In genomic region chr10:82779831-82780230, GRCm38 (mm10) we compare ENCODE assay signal across 25 mouse cellular contexts. TPM values are rescaled to one million over a fixed set of nuclear protein-coding genes. Genes with fewer than 3 reads are reported as not detected.
DNase-seq lines count a peak whose midpoint lies in the region; ATAC-seq lines count a peak whose summit lies in the region.
"Had no signal": no experiment of that assay in that cellular context is flagged by ENCODE, and none has a peak within 500 bp of the region (broad histone marks: within the 10 kb centered on the region; RNA-seq: fewer than 3 reads in every experiment).

No protein-coding gene starts in this region.

- H3K27ac ChIP-seq in liver, embryonic 13.5 days = peak overlapping the region; percentile 29; the same call in 1 of the 2 replicates
- H3K27ac ChIP-seq: embryonic facial prominence, embryonic 10.5 days; embryonic facial prominence, embryonic 13.5 days; forebrain, embryonic 12.5 days; forebrain, embryonic 15.5 days; hindbrain, embryonic 10.5 days; hindbrain, embryonic 13.5 days; intestine, embryonic 15.5 days had no signal

- 96% methylated on average over 14 of the region's 14 CpGs for WGBS in liver, embryonic 13.5 days (ENCODE audit: insufficient replicate concordance)

- no peak overlapping the region for H3K9ac ChIP-seq in liver, embryonic 13.5 days
- H3K9ac ChIP-seq: embryonic facial prominence, embryonic 13.5 days; forebrain, embryonic 12.5 days; forebrain, embryonic 15.5 days; hindbrain, embryonic 13.5 days; intestine, embryonic 15.5 days had no signal

- peaks cover 10% of the 10 kb centered on the region; the same call in 1 of the 2 replicates for H3K27me3 ChIP-seq in liver, embryonic 13.5 days
- H3K27me3 ChIP-seq in megakaryocyte, embryonic 14.5 days (replicated peaks) = peaks cover 4% of the 10 kb centered on the region
- H3K27me3 ChIP-seq: embryonic facial prominence, embryonic 13.5 days; forebrain, embryonic 12.5 days; forebrain, embryonic 15.5 days; hindbrain, embryonic 13.5 days; intestine, embryonic 15.5 days had no signal

- H3K36me3 ChIP-seq in liver, embryonic 13.5 days = no peaks in the 10 kb centered on the region
- H3K36me3 ChIP-seq in megakaryocyte, embryonic 14.5 days (replicated peaks; ENCODE audit: low read length) = no peaks in the 10 kb centered on the region
- H3K36me3 ChIP-seq: embryonic facial prominence, embryonic 10.5 days; embryonic facial prominence, embryonic 13.5 days; forebrain, embryonic 12.5 days; forebrain, embryonic 15.5 days; G1E; hindbrain, embryonic 10.5 days; hindbrain, embryonic 13.5 days; intestine, embryonic 15.5 days had no signal

- H3K4me3 ChIP-seq in liver, embryonic 13.5 days (replicated peaks) = no peak overlapping the region
- peak overlapping the region; percentile 29 for H3K4me3 ChIP-seq in megakaryocyte, embryonic 14.5 days (replicated peaks)
- H3K4me3 ChIP-seq: embryonic facial prominence, embryonic 10.5 days; embryonic facial prominence, embryonic 13.5 days; erythroblast, embryonic 14.5 days; forebrain, embryonic 12.5 days; forebrain, embryonic 15.5 days; hindbrain, embryonic 10.5 days; hindbrain, embryonic 13.5 days; intestine, embryonic 15.5 days had no signal

- ATAC-seq in liver, embryonic 13.5 days (ENCODE audit: low read depth) = no peak
- peak; percentile 23 for ATAC-seq in CD4-positive, CD25-positive, alpha-beta regulatory T cell, adult 4 months
- peak; percentile 8 for ATAC-seq in activated CD4-positive, CD25-positive, alpha-beta regulatory T cell, adult 4 months
- ATAC-seq: forebrain, embryonic 15.5 days; hindbrain, embryonic 16.5 days; intestine, embryonic 15.5 days had no signal

- DNase-seq in liver, embryonic 13.5 days = no peak
- DNase-seq in liver = no peak
- no peak for DNase-seq in gastrocnemius, postnatal 4 days (ENCODE audit: low spot score in 2 of 2)
- DNase-seq in thymus, postnatal 25 days = no peak
- DNase-seq: adrenal gland, adult 8-10 months; adrenal gland, postnatal 25 days; cerebellum, adult 11-12 months; cerebellum, adult 9-10 months; cerebellum, postnatal 14 days; gastrocnemius, postnatal 25 days; heart, postnatal 36 days had no signal

- no peak overlapping the region for H3K4me2 ChIP-seq in liver, embryonic 13.5 days
- H3K4me2 ChIP-seq: embryonic facial prominence, embryonic 13.5 days; forebrain, embryonic 12.5 days; forebrain, embryonic 15.5 days; heart, embryonic 11.5 days; hindbrain, embryonic 13.5 days; intestine, embryonic 15.5 days had no signal

- H3K4me1 ChIP-seq in liver, embryonic 13.5 days (replicated peaks) = peaks cover 48% of the 10 kb centered on the region
- H3K4me1 ChIP-seq in megakaryocyte, embryonic 14.5 days = peaks cover 47% of the 10 kb centered on the region
- H3K4me1 ChIP-seq: embryonic facial prominence, embryonic 13.5 days; forebrain, embryonic 15.5 days; intestine, embryonic 15.5 days had no signal

- no peaks in the 10 kb centered on the region for H3K9me3 ChIP-seq in liver, embryonic 13.5 days (replicated peaks)
- peaks cover 7% of the 10 kb centered on the region; the same call in 1 of the 2 replicates for H3K9me3 ChIP-seq in megakaryocyte, embryonic 14.5 days
- H3K9me3 ChIP-seq: embryonic facial prominence, embryonic 10.5 days; embryonic facial prominence, embryonic 13.5 days; forebrain, embryonic 12.5 days; forebrain, embryonic 15.5 days; G1E; hindbrain, embryonic 10.5 days; hindbrain, embryonic 13.5 days; intestine, embryonic 15.5 days had no signal

RNA-seq across cellular contexts. Expression of gene Nfyb, which starts 15.9 kb away (rescaled TPM):
- polyA plus RNA-seq in liver, embryonic 13.5 days (2015; fragmentation: Nextera tagmentation; extraction: Ambion mirVana) = 36.1 and 43.5 TPM in 2 replicates
- 10 to 100 TPM; 72.3 to 84.2 TPM for polyA plus RNA-seq in CD4-positive, CD25-positive, alpha-beta regulatory T cell, adult 4 months (2017; shearing (Covaris generic))
- polyA plus RNA-seq in activated CD4-positive, CD25-positive, alpha-beta regulatory T cell, adult 4 months (2017; shearing (Covaris generic)) = 10 to 100 TPM; 78.3 to 81.3 TPM
- polyA plus RNA-seq in megakaryocyte, embryonic 14.5 days (2012; ENCODE audit: insufficient read depth, low replicate concordance) = 9.1 and 45.1 TPM in 2 replicates
- total RNA-seq in gastrocnemius, postnatal 4 days (2021) = 10 to 100 TPM; 28.6 to 31.6 TPM

RNA-seq across cellular contexts. Expression of gene Txnrd1, which starts 53.9 kb away (rescaled TPM):
- 67.9 and 78.2 TPM in 2 replicates for polyA plus RNA-seq in liver, embryonic 13.5 days (2015; fragmentation: Nextera tagmentation; extraction: Ambion mirVana)
- polyA plus RNA-seq in CD4-positive, CD25-positive, alpha-beta regulatory T cell, adult 4 months (2017; shearing (Covaris generic)) = 10 to 100 TPM; 17.5 to 20.6 TPM
- polyA plus RNA-seq in activated CD4-positive, CD25-positive, alpha-beta regulatory T cell, adult 4 months (2017; shearing (Covaris generic)) = 10 to 100 TPM; 27.5 to 28.0 TPM
- 80.6 and 172 TPM in 2 replicates for polyA plus RNA-seq in megakaryocyte, embryonic 14.5 days (2012; ENCODE audit: insufficient read depth, low replicate concordance)
- 10 to 100 TPM; 42.2 to 43.2 TPM for total RNA-seq in gastrocnemius, postnatal 4 days (2021)
